ENCODE assay signal across 22 mouse cellular contexts in genomic region chr5:54578519-54578918, GRCm38 (mm10).
DNase-seq lines count a peak whose midpoint lies in the region; ATAC-seq and TF ChIP-seq lines count a peak whose summit lies in the region.
"Had no signal": no experiment of that assay in that cellular context is flagged by ENCODE, and none has a peak within 500 bp of the region (broad histone marks: within the 10 kb centered on the region; RNA-seq: fewer than 3 reads in every experiment).

No protein-coding gene starts in this region.

- in situ Hi-C loops in Patski (cut with MboI; ENCODE audit: low pct_unique_long_range_greater_than_20kb): no loop called here

- no peak overlapping the region for H3K4me3 ChIP-seq in C2C12 (ENCODE audit: insufficient read depth, poor library complexity, severe bottlenecking)
- H3K4me3 ChIP-seq in midbrain, embryonic 11.5 days (ENCODE audit: low read depth, low read length): no peak overlapping the region
- H3K4me3 ChIP-seq: embryonic facial prominence, embryonic 12.5 days; forebrain, embryonic 12.5 days; heart, embryonic 15.5 days; hindbrain, embryonic 13.5 days had no signal

- H3K9ac ChIP-seq in midbrain, embryonic 11.5 days (ENCODE audit: low read length): no peak overlapping the region
- H3K9ac ChIP-seq: embryonic facial prominence, embryonic 12.5 days; forebrain, embryonic 12.5 days; heart, embryonic 15.5 days; hindbrain, embryonic 13.5 days had no signal

- ATAC-seq in Patski: peak; percentile 76
- ATAC-seq in midbrain, embryonic 11.5 days (ENCODE audit: low FRiP score): no peak
- ATAC-seq: forebrain, embryonic 16.5 days; hindbrain, postnatal 0 days had no signal

- no peaks in the 10 kb centered on the region for H3K4me1 ChIP-seq in midbrain, embryonic 11.5 days (ENCODE audit: control insufficient read depth, insufficient read depth, low read length)
- H3K4me1 ChIP-seq: embryonic facial prominence, embryonic 12.5 days; forebrain, embryonic 12.5 days; heart, embryonic 15.5 days; hindbrain, embryonic 13.5 days had no signal

- H3K36me3 ChIP-seq in C2C12 (ENCODE audit: control insufficient read depth, insufficient read depth): no peaks in the 10 kb centered on the region
- H3K36me3 ChIP-seq in midbrain, embryonic 11.5 days (ENCODE audit: control insufficient read depth, insufficient read depth, low read length): no peaks in the 10 kb centered on the region
- H3K36me3 ChIP-seq: embryonic facial prominence, embryonic 12.5 days; forebrain, embryonic 12.5 days; G1E; heart, embryonic 15.5 days; hindbrain, embryonic 13.5 days had no signal

- H3ac ChIP-seq in C2C12 (ENCODE audit: control insufficient read depth, insufficient read length, low read depth): no peak overlapping the region

- WGBS in midbrain, embryonic 11.5 days: 84% methylated on average over 2 of the region's 2 CpGs

- no peaks in the 10 kb centered on the region for H3K79me3 ChIP-seq in C2C12 (ENCODE audit: low read depth)

- POLR2A ChIA-PET in Patski (lab: Charles Lee): no interaction called here

- CTCF ChIA-PET in Patski (lab: Charles Lee): no interaction called here

- H3K27ac ChIP-seq in midbrain, embryonic 11.5 days (ENCODE audit: low read depth, low read length): no peak overlapping the region
- H3K27ac ChIP-seq: embryonic facial prominence, embryonic 12.5 days; forebrain, embryonic 12.5 days; heart, embryonic 15.5 days; hindbrain, embryonic 13.5 days; hindbrain, postnatal 0 days had no signal

- TF ChIP-seq CTCF in C2C12 (IDR thresholded peaks at IDR 0.05; ENCODE audit: control insufficient read depth, insufficient read depth, insufficient read length) (no peak), Patski (IDR thresholded peaks at IDR 0.05) (no peak)

- no peak overlapping the region for H3K4me2 ChIP-seq in midbrain, embryonic 11.5 days
- H3K4me2 ChIP-seq: embryonic facial prominence, embryonic 12.5 days; forebrain, embryonic 12.5 days; heart, embryonic 11.5 days; heart, embryonic 15.5 days; hindbrain, embryonic 13.5 days had no signal

- no peaks in the 10 kb centered on the region for H3K9me3 ChIP-seq in midbrain, embryonic 11.5 days (ENCODE audit: control insufficient read depth, low read length)
- H3K9me3 ChIP-seq: embryonic facial prominence, embryonic 12.5 days; forebrain, embryonic 12.5 days; heart, embryonic 15.5 days; hindbrain, embryonic 13.5 days had no signal

- DNase-seq in 3T3-L1 (ENCODE audit: low read depth, low spot score) (peak; percentile 70), Patski (ENCODE audit: low read depth, low spot score) (no peak)
- no peak for DNase-seq in midbrain, embryonic 11.5 days (ENCODE audit: low spot score, missing footprints)
- no peak for DNase-seq in ovary, adult 18-20 months (ENCODE audit: low spot score)
- no peak for DNase-seq in heart, adult 11 months
- DNase-seq: adrenal gland, adult 2 months; adrenal gland, postnatal 25 days; cerebellum, adult 11-12 months; cerebellum, adult 9-10 months; cerebellum, postnatal 25 days; gastrocnemius, postnatal 36 days; heart, postnatal 14 days; kidney, adult 11 months had no signal

- H3K79me2 ChIP-seq in C2C12 (ENCODE audit: control insufficient read depth, insufficient read depth): no peaks in the 10 kb centered on the region

- H3K27me3 ChIP-seq in C2C12 (ENCODE audit: control insufficient read depth, insufficient read depth, insufficient read length): no peaks in the 10 kb centered on the region
- H3K27me3 ChIP-seq in Patski: peaks cover 4% of the 10 kb centered on the region
- H3K27me3 ChIP-seq in midbrain, embryonic 11.5 days (ENCODE audit: control insufficient read depth, insufficient read depth, low read length): no peaks in the 10 kb centered on the region
- H3K27me3 ChIP-seq: embryonic facial prominence, embryonic 12.5 days; forebrain, embryonic 12.5 days; heart, embryonic 15.5 days; hindbrain, embryonic 13.5 days had no signal

TF ChIP-seq in C2C12, 6 proteins besides CTCF, POLR2A, EP300 and RAD21:
- no peak for TF ChIP-seq MAX (IDR thresholded peaks at IDR 0.05)
- TF ChIP-seq CEBPB (IDR thresholded peaks at IDR 0.05; ENCODE audit: low read depth): no peak
- TF ChIP-seq MYOG (IDR thresholded peaks at IDR 0.05; ENCODE audit: control insufficient read depth, extremely low read depth, insufficient read length): no peak
- TF ChIP-seq MYOD1 (IDR thresholded peaks at IDR 0.05; ENCODE audit: control insufficient read depth, insufficient read length, low read depth): no peak
- peak; percentile 27 for TF ChIP-seq FOSL1 (IDR thresholded peaks at IDR 0.05; ENCODE audit: insufficient read depth, low read length, poor library complexity, severe bottlenecking)
- no peak for TF ChIP-seq USF1 (IDR thresholded peaks at IDR 0.05; ENCODE audit: low read depth)
